Mouse (Mus musculus) heart, adult 2 months (tissue): ENCODE measurements at regions not wholly inside any gene's neighbourhood (a gene's known extent, or its start where the extent isn't known, plus 50 kb on each side); places are given as distances from the start of the nearest gene placed in this dataset.

ENCODE experiments used
- CTCF ChIP-seq: fragments of 200-600 bp; IDR thresholded peaks from 2 replicates; pipeline ENCODE4 v1.8.1; 2022; ENCODE audit warnings: antibody characterized with exemption, mild to moderate bottlenecking, moderate library complexity
- EP300 ChIP-seq: fragments of 200-500 bp; IDR thresholded peaks from 2 replicates; pipeline ENCODE4 v1.6.1; 2011; ENCODE audit warnings: low read depth, low read length, control low read depth; ENCODE audit not compliant: insufficient read depth
- POLR2A ChIP-seq: fragments of 200-500 bp; IDR thresholded peaks from 2 replicates; pipeline ENCODE4 v1.6.1; 2011; ENCODE audit warnings: mild to moderate bottlenecking, low read depth, low read length, control low read depth; ENCODE audit not compliant: insufficient read depth

- no peak for TF ChIP-seq POLR2A
- no peak for TF ChIP-seq CTCF
- no peak for TF ChIP-seq EP300
Measured at GRCm38 (mm10) chr3:101165261-101165660, 55.2 kb upstream of the Ptgfrn start.
